Mouse (Mus musculus): ENCODE results near the gene Eif3m.
"Not testable (repeated sequence)": the region's sequence is repeated elsewhere in the genome, so short reads cannot be mapped to it uniquely, and the experiment has no call there.

Eif3m gene

DNA sequence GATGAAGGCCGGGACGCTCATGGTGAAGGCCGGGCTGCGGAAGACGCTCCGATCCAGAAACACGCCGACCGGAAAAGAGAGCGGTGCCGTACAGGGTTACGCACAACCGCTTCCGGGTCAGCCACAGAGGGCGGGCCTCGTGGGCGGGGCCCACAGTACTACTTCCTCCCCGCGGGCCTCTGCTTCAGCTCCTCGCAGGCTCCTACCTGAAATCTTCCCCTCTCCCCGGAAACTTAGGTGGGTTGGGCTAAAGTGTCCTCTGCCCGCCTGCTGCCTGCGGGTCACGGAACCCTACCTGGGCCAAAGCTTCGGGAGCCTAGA is at the start of gene Eif3m:
Eif3m (minus strand) TSS at position 114 of the 321 bp plus-strand sequence.
- DNase-seq (ENCODE audit: low spot score in 2 of 2), result peak; percentile 68 to 93

DNA sequence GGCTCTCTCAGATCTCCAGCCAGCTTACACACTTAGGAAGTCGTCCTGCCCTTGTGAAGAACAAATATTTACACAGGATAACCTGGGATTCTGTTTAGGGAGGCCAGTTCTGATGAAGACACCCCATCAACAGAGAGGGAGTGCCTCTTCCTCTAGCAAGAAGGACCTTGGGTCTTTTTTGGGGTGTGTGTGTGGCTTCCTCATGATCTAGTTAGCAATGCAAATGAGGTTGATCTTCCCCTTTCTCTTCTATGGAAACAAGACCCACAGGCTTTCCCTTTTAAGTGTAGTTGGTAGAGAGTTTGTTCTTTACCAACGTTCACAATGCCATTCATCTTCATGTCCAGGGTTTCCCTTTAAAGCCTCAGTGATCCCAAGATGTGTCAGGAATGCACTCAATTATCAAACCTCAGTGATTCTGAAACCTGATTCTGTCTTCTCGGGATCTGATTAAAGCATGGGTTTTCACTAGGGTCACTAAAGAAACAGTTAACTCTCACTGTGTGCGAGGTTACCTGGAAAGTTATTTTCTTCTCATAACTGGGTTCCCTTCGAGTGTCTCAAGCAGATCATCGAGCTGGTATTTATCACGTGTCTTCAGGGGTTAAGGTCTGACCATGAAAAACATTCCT is 46.0 kb upstream of the Eif3m start:
- no peak for DNase-seq (ENCODE audit: low spot score in 2 of 2)

DNA sequence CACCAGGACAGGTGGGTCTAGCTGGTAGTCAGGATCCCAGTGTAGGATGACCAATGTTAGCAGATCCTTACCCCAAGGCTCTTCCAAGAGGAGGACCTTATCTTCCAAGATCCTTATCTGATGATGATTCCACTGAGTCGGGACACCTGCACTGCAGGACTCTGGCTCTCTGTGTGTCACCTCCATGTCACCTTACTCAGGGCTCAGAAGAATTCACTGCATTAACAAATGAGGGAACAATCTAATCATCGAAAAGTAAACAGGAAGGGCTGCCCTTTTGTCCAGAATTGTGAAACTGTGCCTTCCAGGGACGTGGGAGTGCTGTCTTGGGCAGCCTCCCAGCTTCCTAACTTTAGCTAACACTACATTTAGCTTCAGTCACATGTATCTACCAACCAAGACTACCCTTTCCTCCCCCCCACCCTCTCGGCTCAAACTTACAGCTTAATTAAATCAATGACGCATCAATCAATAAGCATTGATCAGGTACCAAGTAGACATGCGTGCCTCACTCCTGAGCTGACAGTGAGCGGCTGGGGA is 41.8 kb upstream of the Eif3m start:
- DNase-seq (ENCODE audit: low spot score in 2 of 2), result peak in 1 of 2 experiments; percentile 6

DNA sequence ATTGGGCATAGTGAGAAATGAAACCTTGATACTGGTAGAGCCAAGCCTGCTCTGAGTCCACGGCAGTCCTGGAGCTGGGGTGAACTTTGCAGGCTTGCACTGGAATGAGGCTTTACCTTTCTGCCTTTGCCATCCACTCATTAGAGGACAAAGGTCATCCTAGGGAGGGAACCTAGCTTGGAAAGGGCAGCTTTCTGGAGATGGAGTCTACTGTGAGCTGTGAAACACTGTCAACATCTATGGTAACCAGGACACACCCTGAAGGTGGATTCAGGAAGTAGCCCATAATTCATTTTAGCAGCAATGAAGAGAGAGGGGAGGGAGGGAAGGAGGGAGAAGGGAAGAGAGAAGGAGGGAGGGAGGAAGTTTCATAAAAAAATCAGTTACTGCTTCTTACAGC is 38.6 kb upstream of the Eif3m start:
- DNase-seq (ENCODE audit: low spot score in 2 of 2), result no peak

DNA sequence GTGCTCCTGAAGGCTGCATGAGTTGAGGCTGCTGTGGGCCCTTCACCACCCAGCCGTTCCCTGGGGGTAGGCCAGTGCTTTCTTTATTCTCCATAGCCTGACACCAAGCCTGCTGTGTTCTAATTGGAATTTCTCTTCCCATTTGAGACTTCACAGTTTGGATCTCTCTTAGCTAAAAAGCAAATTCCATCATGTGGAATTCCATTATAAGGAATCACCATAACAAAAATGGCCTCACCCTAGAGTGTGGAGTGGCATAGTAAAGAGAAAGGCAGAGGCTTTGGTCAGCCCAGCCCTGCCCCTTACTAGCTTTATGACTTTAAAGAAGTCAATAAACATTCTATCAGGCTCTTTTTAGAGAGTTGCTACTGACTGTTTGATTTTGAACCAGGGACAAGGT is 31.4 kb upstream of the Eif3m start:
- no peak for DNase-seq (ENCODE audit: low spot score in 2 of 2)

DNA sequence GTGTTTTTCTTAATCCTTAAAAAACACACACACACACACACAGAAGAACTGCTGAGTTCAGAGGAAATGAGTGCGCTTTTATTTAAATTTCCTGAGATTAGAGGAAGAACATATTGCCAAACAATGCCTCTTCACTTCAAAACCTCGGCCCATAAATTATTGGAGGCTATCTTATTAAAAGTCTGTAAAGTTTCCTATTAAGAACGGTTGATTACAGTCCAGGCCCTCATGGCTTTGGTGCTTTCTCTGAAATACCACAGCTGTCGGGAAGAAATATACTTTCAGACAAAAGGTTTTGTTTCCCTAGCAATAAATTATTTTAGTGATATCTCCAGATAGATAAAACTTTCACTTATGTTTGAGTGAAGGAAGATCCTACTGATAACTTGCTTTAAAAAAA is 26.3 kb upstream of the Eif3m start:
- no peak for DNase-seq (ENCODE audit: low spot score in 2 of 2)

DNA sequence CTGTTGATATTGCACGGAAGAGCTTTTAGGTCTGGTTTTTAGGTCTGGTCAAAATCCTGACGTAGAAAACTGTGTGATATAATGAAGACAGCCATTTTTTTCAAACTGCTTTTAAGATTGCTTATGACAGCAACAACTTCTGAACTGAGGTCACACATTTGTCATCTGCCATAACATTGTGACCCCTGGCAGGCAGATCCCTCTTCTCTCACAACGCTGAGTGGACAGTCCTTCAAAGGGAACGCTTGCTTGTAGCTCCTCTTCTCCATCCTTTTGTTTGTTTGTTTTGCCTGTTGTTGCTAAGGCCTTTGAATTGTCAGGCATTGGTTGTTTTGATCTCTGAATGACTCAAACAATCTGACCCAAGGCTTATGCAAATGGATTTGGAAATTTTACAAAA is 24.0 kb upstream of the Eif3m start:
- no peak for DNase-seq (ENCODE audit: low spot score in 2 of 2)

DNA sequence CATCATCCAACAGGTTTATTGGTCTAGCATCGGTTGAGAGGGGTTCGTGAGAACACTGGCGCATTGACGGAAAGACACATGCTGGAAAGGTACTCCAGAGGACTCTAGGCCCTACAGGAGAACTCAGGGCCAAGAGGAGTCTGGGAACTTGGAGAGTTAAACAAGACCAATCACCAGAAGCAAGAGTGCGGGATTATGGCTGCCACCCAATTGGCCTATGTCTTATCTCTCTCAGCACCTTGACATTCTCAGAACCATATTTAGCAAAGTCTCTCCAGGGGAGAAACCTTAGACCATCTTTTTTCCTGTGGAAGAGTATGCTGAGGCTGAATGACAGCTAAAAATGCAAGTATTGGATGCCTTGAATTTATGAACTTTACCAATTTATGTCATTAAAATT is 22.0 kb upstream of the Eif3m start:
- no peak for DNase-seq (ENCODE audit: low spot score in 2 of 2)

DNA sequence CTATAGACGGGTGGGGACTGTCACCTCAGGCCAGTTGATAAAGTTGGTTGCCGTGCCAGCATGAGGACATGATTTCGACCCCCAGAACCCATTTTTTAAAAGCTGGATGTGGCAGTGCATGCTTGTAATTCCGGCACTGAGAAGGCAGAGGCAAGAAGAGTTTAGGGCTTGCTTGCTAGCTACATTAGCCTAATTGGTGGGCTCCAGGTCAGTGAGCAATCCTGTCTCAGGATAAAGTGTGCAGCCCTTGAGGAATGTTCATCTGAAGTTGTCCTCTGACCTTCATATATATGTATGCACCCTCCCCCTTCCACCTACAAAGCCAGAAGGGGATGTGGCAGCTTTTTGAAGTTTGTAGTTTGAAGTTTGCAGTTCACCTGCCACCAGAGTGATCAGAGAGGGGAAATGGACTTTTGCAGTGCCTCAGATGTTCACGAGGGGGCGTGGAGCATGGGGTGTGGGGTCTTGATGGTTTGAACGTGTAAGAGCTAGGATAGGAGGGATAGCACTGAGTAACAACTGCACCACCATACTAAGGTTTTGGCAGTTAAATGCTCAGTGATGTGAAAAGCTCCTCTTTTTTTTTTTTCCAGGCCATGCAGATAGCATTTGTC is 21.2 kb upstream of the Eif3m start:
- no peak for DNase-seq (ENCODE audit: low spot score in 2 of 2)

DNA sequence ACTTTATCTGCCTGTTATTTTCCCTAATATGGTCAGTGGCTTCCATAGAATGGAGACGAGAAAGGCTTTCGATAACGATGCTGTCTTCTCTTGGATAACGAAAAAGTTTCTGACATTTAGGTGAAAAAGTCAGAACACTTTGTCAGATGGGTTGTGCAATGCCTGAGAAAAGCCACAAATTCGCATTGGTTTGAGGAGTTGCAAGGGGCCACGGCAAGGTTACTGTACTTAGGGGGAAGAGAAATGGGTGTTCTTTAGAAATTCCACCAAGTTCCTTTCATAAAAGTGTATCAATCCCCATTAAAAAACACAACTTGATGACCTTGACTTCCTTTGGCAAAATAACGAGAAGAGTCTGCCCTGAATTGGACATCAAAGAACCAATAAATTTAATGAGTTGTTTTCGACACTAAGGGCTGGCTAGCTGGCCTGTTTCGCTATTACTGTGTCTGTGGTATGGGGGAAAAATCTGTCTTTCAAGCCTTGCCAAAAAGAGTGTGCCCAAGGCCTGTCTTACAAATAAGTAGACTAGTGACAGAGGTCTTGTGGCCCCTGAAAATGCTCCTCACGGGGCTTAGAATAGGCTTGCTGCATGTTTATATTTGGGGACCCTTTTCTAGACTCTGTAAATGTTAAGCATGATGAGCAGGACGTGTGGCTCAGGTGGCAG is 19.7 kb upstream of the Eif3m start:
- DNase-seq (ENCODE audit: low spot score in 2 of 2), result no peak

DNA sequence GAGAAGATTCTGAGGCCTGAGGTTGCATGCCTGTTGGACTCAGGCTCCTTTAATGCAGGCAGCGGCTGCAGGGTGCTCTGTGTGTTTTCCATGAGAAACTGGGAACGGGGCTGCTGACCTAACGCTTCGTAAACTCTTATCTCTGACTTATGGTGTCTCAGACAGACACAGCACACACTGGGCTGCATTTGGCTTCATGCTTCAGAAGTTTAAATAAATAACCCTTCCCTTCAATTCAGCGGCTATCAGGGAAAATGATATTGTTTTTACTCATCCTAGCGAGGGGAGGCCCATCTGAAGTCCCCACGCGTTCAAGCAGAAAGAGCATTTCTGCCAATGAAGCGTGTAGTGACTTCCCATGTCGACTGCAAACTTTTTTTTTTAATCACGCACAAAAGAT is 19.1 kb upstream of the Eif3m start:
- DNase-seq (ENCODE audit: low spot score in 2 of 2), result no peak

DNA sequence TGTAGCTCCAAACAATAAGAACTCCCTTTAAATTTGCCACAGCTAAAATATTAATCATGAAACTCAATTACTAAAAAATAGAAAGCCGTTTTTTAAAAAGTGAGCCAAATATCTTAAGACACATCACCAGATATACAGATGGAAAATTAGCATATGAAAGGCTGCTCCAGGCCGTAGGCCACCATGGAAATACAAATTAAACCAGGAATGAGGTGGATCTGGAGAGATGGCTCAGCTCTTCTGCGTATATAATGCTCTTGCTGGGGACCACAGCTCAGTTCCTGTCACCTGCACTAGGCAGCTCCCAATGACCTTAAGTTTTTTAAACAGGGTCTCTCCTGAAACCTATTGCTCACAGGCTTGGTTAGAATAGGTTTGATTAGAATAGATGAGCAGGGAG is 17.2 kb upstream of the Eif3m start:
- DNase-seq (ENCODE audit: low spot score in 2 of 2), result no peak

DNA sequence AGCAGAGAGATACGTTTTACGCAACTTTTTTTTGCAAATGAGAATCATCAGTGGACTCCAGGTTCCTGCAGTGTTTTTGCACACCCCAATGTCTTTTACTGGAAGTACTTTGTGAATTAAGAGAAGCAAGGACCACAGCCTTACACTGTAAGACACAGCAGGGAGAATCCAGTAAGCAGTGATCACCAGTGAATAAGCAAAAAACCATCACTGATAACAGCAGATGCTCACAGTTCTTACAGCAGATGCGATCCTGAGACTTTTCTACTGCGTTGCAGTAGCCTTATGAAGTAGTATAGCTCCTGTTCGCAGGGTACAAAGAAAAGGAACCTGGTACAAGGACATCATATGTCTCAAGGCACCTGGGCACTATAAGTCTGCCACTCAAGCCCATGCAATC is 13.6 kb upstream of the Eif3m start:
- DNase-seq (ENCODE audit: low spot score in 2 of 2), result no peak

DNA sequence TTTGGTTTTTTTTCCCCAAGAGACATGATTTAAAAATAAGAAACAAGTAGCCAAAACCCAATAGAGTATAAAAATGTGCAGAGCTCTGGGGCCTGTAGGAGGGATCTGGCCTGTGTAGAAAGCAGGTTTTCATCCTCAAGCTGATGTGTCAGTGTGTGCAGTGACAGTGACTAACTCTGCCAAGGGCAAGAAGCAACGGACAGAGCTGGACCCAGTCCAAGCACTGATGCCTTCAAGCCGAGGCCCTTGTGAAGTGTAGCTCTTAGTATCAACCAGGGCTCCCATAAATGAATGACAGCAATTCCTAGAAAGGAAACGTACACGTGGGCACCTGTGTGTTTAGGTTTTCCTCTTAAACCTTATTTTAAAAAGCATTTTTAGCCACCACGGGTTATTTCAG is 11.9 kb upstream of the Eif3m start:
- no peak for DNase-seq (ENCODE audit: low spot score in 2 of 2)

DNA sequence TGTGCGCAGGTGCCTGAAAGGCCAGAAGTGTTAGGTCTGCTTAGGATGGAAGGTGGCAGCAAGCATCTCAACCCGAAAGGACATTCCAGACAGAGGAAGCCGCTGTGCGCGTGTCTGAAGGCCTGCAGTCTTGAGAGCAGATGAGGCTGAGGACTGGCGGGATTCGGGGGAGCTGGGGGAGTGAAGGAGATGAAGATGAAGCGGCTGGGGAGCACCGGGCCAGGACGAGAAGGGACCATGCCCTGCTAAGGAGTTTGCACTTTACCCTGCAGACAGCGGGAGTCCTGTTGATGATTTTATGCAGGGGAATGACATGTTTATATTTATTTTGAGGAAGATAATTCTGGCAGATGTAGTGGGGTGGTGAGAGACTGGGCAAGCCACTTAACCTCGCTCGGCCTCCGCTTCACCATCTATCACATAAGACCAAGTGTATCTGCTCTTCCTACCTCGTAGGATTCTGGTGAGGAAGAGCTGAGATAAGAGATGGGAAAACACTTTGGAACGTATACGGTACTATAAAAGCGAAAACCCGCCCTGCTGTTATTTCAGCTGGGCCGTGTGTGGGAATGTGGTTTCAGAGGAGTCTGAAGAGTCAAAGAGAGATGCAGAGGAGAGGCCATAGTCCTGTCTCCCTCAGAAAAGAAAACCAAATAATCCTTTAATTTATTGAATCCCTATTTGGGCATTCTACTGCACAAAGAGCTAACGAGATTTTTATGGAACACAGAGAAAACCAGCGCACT is 10.2 kb upstream of the Eif3m start:
- DNase-seq (ENCODE audit: low spot score in 2 of 2), result no peak

DNA sequence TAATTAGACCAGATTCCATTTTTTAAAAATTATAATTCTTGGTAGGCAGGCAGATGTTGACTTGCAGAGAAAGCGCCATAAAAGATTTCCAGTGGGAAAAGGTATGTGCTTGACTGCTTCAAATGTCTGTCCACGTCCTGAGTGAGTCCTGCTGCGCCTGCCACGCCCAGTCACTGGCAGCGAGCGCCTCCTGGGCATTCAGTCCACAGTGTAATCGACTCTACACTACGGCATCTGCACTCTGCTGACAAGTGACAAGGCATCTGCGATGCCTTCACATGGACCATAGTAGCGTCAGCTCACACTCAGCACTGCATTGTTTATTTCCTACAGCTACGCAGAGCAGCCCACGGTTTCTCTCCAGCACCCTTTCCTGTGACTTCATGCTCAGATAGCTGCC is 8.7 kb upstream of the Eif3m start:
- DNase-seq (ENCODE audit: low spot score in 2 of 2), result not testable (repeated sequence)

DNA sequence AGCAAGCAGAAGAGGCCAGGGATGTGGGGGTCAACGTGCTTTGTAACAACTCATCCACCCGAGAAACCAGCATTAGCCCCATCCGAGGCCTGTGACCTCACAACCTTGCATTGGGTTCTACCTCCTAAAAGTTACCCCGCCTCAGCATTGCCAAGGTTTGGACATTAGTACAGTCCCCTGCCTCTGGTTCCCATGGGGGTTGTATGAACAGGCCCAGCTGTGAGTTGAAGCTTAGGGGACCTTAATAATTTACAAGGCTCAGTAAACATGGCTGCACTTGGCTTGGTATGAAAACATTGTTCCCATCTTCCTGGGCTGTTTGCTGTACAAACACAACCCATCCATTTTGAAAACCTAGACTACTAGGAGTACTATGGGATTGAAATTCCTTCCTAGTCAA is 6.9 kb upstream of the Eif3m start:
- no peak for DNase-seq (ENCODE audit: low spot score in 2 of 2)

DNA sequence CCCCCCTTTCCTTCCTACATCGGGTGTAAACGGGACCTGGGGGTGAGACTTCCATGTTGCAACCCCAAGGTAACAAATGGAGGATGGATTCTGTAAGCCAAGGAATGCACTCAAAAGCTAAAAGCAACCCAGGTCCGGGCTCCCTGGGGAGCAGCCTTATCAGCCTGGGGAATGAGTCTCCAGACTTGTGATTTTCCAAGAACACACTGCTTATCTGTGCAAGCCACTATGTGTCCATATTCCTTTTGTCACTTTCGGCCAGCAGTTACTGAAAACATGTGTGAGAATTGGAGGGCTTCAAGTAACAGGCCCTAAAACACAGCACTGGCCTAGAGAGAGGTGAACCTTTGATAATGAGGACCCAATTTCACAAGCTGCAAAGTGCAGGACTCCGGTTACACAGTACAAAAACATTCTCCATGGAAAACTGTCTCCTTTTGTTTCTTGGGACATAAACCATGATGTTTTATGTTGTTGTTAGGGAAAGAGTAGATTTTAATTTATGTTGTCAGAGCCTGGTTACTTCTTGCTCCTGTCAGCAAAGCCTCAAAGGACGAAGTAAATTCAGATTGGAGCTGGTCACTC is 6.2 kb upstream of the Eif3m start:
- DNase-seq (ENCODE audit: low spot score in 2 of 2), result no peak

DNA sequence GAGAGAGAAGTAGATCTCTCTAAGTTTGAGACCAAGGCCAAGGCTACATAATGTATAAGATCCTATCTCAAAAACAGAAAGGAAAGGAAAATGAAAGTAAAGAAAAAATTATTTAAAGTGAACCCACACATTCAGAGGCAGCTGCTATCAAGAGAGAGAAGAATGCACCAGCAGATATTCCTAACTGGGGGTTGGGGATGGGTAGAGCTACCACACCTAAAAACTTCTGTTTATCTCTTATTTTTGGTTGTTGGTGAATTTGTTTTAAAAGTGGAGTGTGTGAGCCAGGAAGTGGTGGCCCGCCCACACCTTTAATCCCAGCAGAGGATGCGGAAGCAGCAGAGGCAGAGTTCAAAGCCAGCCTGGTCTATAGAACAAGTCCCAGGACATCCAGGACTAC is 5.0 kb upstream of the Eif3m start:
- DNase-seq (ENCODE audit: low spot score in 2 of 2), result no peak

DNA sequence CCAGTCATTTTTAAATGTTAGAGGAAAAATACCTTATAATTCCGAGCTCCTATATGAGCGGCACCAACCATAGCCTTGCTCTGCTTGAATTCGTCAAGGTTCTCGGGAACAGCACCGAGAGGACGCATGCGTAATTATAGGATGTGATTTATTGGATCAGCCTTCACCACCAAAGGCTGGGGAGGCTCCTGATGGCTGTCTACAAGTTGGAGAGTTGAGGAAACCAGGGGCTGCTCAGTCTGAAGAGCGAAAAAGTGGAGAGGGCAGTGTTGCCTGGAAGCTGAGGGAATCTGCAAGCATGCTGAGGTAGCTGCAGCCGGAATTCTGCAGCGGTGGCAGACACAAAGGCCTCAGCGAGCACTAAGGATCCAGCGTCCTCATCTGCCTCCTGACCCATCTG is 4.4 kb upstream of the Eif3m start:
- no peak for DNase-seq (ENCODE audit: low spot score in 2 of 2)

DNA sequence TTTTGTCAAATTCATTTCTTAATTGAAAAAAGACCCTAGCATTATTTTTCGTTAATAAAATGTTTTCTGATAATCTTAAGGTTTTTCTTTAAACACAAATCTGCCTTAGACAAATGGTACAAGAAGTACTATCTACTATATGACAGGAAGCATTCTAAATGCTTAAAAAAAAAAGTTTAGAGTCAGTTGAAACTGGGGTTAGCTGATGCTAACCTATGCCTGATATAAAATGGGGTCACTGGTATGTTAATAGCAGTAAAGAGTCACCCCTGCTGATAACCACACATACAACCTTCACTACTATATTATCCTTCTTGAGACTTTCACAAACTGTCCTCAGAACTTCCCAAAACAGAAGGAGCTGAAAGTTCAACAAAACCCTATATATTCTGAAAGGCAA is 2.6 kb upstream of the Eif3m start:
- DNase-seq (ENCODE audit: low spot score in 2 of 2), result no peak

DNA sequence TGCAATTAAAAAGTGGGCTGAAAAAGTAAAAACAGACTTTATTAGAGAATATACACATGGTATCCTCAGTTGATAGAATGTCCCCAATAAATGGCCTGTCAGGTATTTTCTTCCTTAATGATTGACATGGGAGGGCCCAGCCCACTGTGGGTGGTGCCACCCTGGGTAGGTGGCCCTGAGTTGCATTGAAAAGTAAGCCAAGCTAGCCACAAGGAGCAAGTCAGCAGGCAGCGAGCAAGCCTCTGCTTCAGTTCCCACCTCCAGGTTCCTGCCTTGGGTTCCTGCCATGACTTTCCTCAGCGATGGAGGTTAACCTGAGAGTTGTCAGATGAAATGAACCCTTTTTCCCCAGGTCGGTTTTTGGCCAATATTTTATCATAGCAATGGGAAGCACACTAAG is 922 bp upstream of the Eif3m start:
- no peak for DNase-seq (ENCODE audit: low spot score in 2 of 2)
